Mouse (Mus musculus): Measurements from ENCODE around the gene Dand5.

Dand5 gene

GRCm38 (mm10) chr8:84768343-84769095, 54.1 kb downstream of the Dand5 start:
- DNase-seq (ENCODE audit: low spot score) = no peak

GRCm38 (mm10) chr8:84767221-84767620, 55.4 kb downstream of the Dand5 start:
- no peak for DNase-seq (ENCODE audit: low spot score)

GRCm38 (mm10) chr8:84766422-84766821, 56.2 kb downstream of the Dand5 start:
- DNase-seq (ENCODE audit: low spot score) = no peak

GRCm38 (mm10) chr8:84765629-84766028, 57.0 kb downstream of the Dand5 start:
- DNase-seq (ENCODE audit: low spot score) = no peak

Measured in ovary, postnatal 36 days (tissue).